Mouse (Mus musculus) ES-E14 (cell line): Measurements from ENCODE around the gene N4bp1.

ENCODE experiments used
- CHD2 ChIP-seq: IDR thresholded peaks from 2 replicates; pipeline ENCODE4 v1.6.1; 2014; ENCODE audit warnings: mild to moderate bottlenecking, low read depth, low read length, inconsistent platforms
- HCFC1 ChIP-seq: IDR thresholded peaks from 2 replicates; pipeline ENCODE4 v1.6.1; 2012; ENCODE audit warnings: low read length, inconsistent platforms, borderline replicate concordance; ENCODE audit not compliant: insufficient read depth
- MAFK ChIP-seq: IDR thresholded peaks from 2 replicates; pipeline ENCODE4 v1.6.1; 2014; ENCODE audit warnings: mild to moderate bottlenecking, low read depth, low read length, inconsistent platforms; ENCODE audit not compliant: insufficient read depth

- TF ChIP-seq MAFK (no peak), HCFC1 (no peak), CHD2 (no peak)
These were observed 11.0 kb downstream of the N4bp1 start for GRCm38 (mm10) chr8:86874055-86874454.
